Mouse (Mus musculus) thymus, adult 2 months (tissue): Measurements from ENCODE around the gene Gpr160. TPM values are rescaled to one million over a fixed set of nuclear protein-coding genes. Genes with fewer than 3 reads are reported as not detected.

Experiments used
- DNase-seq: peaks from one replicate; pipeline ENCODE4 v3.0.0; 2021
- H3K27ac ChIP-seq: fragments of 200-500 bp; 2 replicates; pipeline ENCODE4 v1.5.1; 2012; ENCODE audit warnings: low read length, control low read depth; ENCODE audit not compliant: control insufficient read depth, insufficient read depth
- H3K27me3 ChIP-seq: fragments of 200-500 bp; 2 replicates; pipeline ENCODE4 v1.6.1; 2012; ENCODE audit warnings: mild to moderate bottlenecking, low read length, moderate library complexity, mixed read lengths; ENCODE audit not compliant: control insufficient read depth, insufficient read depth
- H3K36me3 ChIP-seq: fragments of 200-500 bp; 2 replicates; pipeline ENCODE4 v1.6.1; 2012; ENCODE audit warnings: mild to moderate bottlenecking, low read length, moderate library complexity; ENCODE audit not compliant: control insufficient read depth, insufficient read depth
- H3K4me1 ChIP-seq: fragments of 200-500 bp; replicated peaks from 2 replicates; pipeline ENCODE4 v1.6.1; 2012; ENCODE audit warnings: low read length; ENCODE audit not compliant: control insufficient read depth, insufficient read depth
- H3K4me3 ChIP-seq: fragments of 200-500 bp; 2 replicates; pipeline ENCODE4 v1.5.1; 2012; ENCODE audit warnings: mild to moderate bottlenecking, low read length, control low read depth, moderate library complexity; ENCODE audit not compliant: control insufficient read depth, insufficient read depth
- CTCF ChIP-seq: fragments of 200-500 bp; IDR thresholded peaks from 2 replicates; pipeline ENCODE4 v1.5.1; 2012; ENCODE audit warnings: mild to moderate bottlenecking, control low read depth, low read length, moderate library complexity, borderline replicate concordance; ENCODE audit not compliant: control insufficient read depth, poor library complexity, insufficient read depth; ENCODE audit errors: extremely low read depth
- POLR2A ChIP-seq: fragments of 200-500 bp; IDR thresholded peaks from 2 replicates; pipeline ENCODE4 v1.6.1; 2012; ENCODE audit warnings: mild to moderate bottlenecking, low read length, control low read depth, moderate library complexity; ENCODE audit not compliant: control insufficient read depth, poor library complexity, insufficient read depth; ENCODE audit errors: extremely low read depth
- WGBS: fragments of 180-500 bp; shearing (Covaris S2); methylation state at CpG from one replicate; pipeline ENCODE4 v1.1.7; 2018; 5-methylcytosine and 5-hydroxymethylcytosine counted together
- polyA plus RNA-seq: library from polyadenylated mRNA; depleted of rRNA; stranded (reverse); fragments of >200 nt; gene quantifications from 2 replicates; pipeline ENCODE4 v1.2.3, GENCODE M21; 2012; rRNA removed

Gpr160 gene
- polyA plus RNA-seq, 1 experiment: 6.1 TPM

GRCm38 (mm10) chr3:30929828-30930227 lies 74.1 kb downstream of the Gpr160 start:
- H3K36me3 ChIP-seq: peaks cover 31% of the 10 kb centered on the region
- H3K27me3 ChIP-seq: no peaks in the 10 kb centered on the region
- H3K27ac ChIP-seq: no peak overlapping the region
- DNase-seq: no peak
- TF ChIP-seq POLR2A (no peak), CTCF (no peak)
- H3K4me1 ChIP-seq: no peaks in the 10 kb centered on the region
- H3K4me3 ChIP-seq: no peak overlapping the region
- 89% methylated on average over 3 of the region's 3 CpGs for WGBS

- TF ChIP-seq CTCF (no peak), POLR2A (no peak)
- no peak overlapping the region for H3K4me3 ChIP-seq
- H3K27me3 ChIP-seq: no peaks in the 10 kb centered on the region
- peaks cover 39% of the 10 kb centered on the region for H3K36me3 ChIP-seq
- H3K27ac ChIP-seq: no peak overlapping the region
- no peaks in the 10 kb centered on the region for H3K4me1 ChIP-seq
- no peak for DNase-seq
These were observed 78.6 kb downstream of the Gpr160 start for GRCm38 (mm10) chr3:30934384-30934783.

Other genes starting within 250 kb of the Gpr160 start
- gene Lrriq4, start 211.4 kb upstream of the Gpr160 start, polyA plus RNA-seq: not detected in 2 replicates
- 0.04 and 0.06 TPM in 2 replicates for gene Lrrc34, start 208.1 kb upstream of the Gpr160 start, polyA plus RNA-seq
- 0.23 and 0.31 TPM in 2 replicates for gene Lrrc31, start 156.1 kb upstream of the Gpr160 start, polyA plus RNA-seq
- not detected in 2 replicates for gene Samd7, start 109.7 kb upstream of the Gpr160 start, polyA plus RNA-seq
- gene Sec62, start 63.1 kb upstream of the Gpr160 start, polyA plus RNA-seq: 12.7 and 12.9 TPM in 2 replicates
- gene Phc3, start 113.5 kb downstream of the Gpr160 start, polyA plus RNA-seq: 62.1 and 75.8 TPM in 2 replicates
- 12.6 and 12.8 TPM in 2 replicates for gene Prkci, start 139.8 kb downstream of the Gpr160 start, polyA plus RNA-seq
- gene Skil, start 239.1 kb downstream of the Gpr160 start, polyA plus RNA-seq: 12.4 and 13.1 TPM in 2 replicates